ENCODE assay signal across 29 mouse cellular contexts in genomic region chr12:105354772-105355171, GRCm38 (mm10). TPM values are rescaled to one million over a fixed set of nuclear protein-coding genes. Genes with fewer than 3 reads are reported as not detected.
DNase-seq lines count a peak whose midpoint lies in the region; ATAC-seq and TF ChIP-seq lines count a peak whose summit lies in the region.
"Had no signal": no experiment of that assay in that cellular context is flagged by ENCODE, and none has a peak within 500 bp of the region (broad histone marks: within the 10 kb centered on the region; RNA-seq: fewer than 3 reads in every experiment).

No protein-coding gene starts in this region.

- H3K9ac ChIP-seq in forebrain, embryonic 15.5 days (replicated peaks), result no peak overlapping the region
- no peak overlapping the region for H3K9ac ChIP-seq in forebrain, embryonic 13.5 days
- no peak overlapping the region for H3K9ac ChIP-seq in midbrain, postnatal 0 days (replicated peaks; ENCODE audit: low read length, poor library complexity, severe bottlenecking)
- H3K9ac ChIP-seq in midbrain, embryonic 15.5 days, result no peak overlapping the region
- H3K9ac ChIP-seq: embryonic facial prominence, embryonic 15.5 days; heart, embryonic 15.5 days; hindbrain, embryonic 12.5 days; limb, embryonic 12.5 days; liver, embryonic 15.5 days; lung, embryonic 14.5 days; stomach, embryonic 15.5 days had no signal

- no peak for TF ChIP-seq POLR2A in thymus, adult 2 months (IDR thresholded peaks at IDR 0.05; ENCODE audit: control insufficient read depth, extremely low read depth, insufficient read depth, low read length, poor library complexity)

- WGBS in forebrain, embryonic 15.5 days, result 83% methylated on average over 8 of the region's 8 CpGs
- 90% methylated on average over 8 of the region's 8 CpGs for WGBS in forebrain, embryonic 13.5 days
- WGBS in midbrain, postnatal 0 days, result 86% methylated on average over 8 of the region's 8 CpGs
- WGBS in midbrain, embryonic 15.5 days, result 80% methylated on average over 8 of the region's 8 CpGs
- 83% methylated on average over 8 of the region's 8 CpGs for WGBS in thymus, adult 2 months

- TF ChIP-seq CTCF in midbrain, postnatal 0 days (IDR thresholded peaks at IDR 0.05), result peak; percentile 34; the same call in 1 of the 2 replicates
- no peak for TF ChIP-seq CTCF in thymus, adult 2 months (IDR thresholded peaks at IDR 0.05; ENCODE audit: borderline replicate concordance, control insufficient read depth, extremely low read depth, insufficient read depth, low read length, poor library complexity)

- H3K4me1 ChIP-seq in forebrain, embryonic 15.5 days, result peaks cover 9% of the 10 kb centered on the region
- H3K4me1 ChIP-seq in forebrain, embryonic 13.5 days, result peaks cover 6% of the 10 kb centered on the region
- H3K4me1 ChIP-seq in midbrain, postnatal 0 days (ENCODE audit: insufficient read depth, low read length), result no peaks in the 10 kb centered on the region; the same call in 1 of the 2 replicates
- H3K4me1 ChIP-seq in midbrain, embryonic 15.5 days, result peaks cover 13% of the 10 kb centered on the region
- H3K4me1 ChIP-seq in thymus, adult 2 months (replicated peaks; ENCODE audit: control insufficient read depth, insufficient read depth, low read length), result no peaks in the 10 kb centered on the region
- H3K4me1 ChIP-seq: embryonic facial prominence, embryonic 15.5 days; heart, embryonic 15.5 days; liver, embryonic 15.5 days; stomach, embryonic 15.5 days had no signal

- no peaks in the 10 kb centered on the region for H3K36me3 ChIP-seq in forebrain, embryonic 15.5 days
- no peaks in the 10 kb centered on the region for H3K36me3 ChIP-seq in forebrain, embryonic 13.5 days (ENCODE audit: poor library complexity, severe bottlenecking)
- H3K36me3 ChIP-seq in midbrain, postnatal 0 days (ENCODE audit: insufficient read depth, low read length), result no peaks in the 10 kb centered on the region
- H3K36me3 ChIP-seq in midbrain, embryonic 15.5 days (replicated peaks), result no peaks in the 10 kb centered on the region
- H3K36me3 ChIP-seq in thymus, adult 2 months (ENCODE audit: control insufficient read depth, insufficient read depth, low read length), result no peaks in the 10 kb centered on the region
- H3K36me3 ChIP-seq: embryonic facial prominence, embryonic 10.5 days; embryonic facial prominence, embryonic 15.5 days; heart, embryonic 15.5 days; hindbrain, embryonic 12.5 days; limb, embryonic 12.5 days; liver, embryonic 15.5 days; stomach, embryonic 15.5 days had no signal

- ATAC-seq in forebrain, embryonic 15.5 days (replicated peaks), result 0 out of 2 replicates have a peak, but pooled peaks have one; percentile 2
- no peak for ATAC-seq in forebrain, embryonic 13.5 days
- ATAC-seq in midbrain, postnatal 0 days (ENCODE audit: low FRiP score), result no peak
- no peak for ATAC-seq in midbrain, embryonic 15.5 days (replicated peaks)
- ATAC-seq: activated CD4-positive, CD25-positive, alpha-beta regulatory T cell, adult 4 months; intestine, embryonic 16.5 days had no signal

- no peaks in the 10 kb centered on the region for H3K27me3 ChIP-seq in forebrain, embryonic 15.5 days
- H3K27me3 ChIP-seq in forebrain, embryonic 13.5 days, result no peaks in the 10 kb centered on the region
- no peaks in the 10 kb centered on the region for H3K27me3 ChIP-seq in midbrain, postnatal 0 days (ENCODE audit: insufficient read depth, low read length)
- no peaks in the 10 kb centered on the region for H3K27me3 ChIP-seq in midbrain, embryonic 15.5 days (replicated peaks)
- no peaks in the 10 kb centered on the region for H3K27me3 ChIP-seq in thymus, adult 2 months (ENCODE audit: control insufficient read depth, insufficient read depth, low read length)
- H3K27me3 ChIP-seq: embryonic facial prominence, embryonic 15.5 days; hindbrain, embryonic 12.5 days; limb, embryonic 12.5 days; liver, embryonic 15.5 days; stomach, embryonic 15.5 days had no signal

- H3K9me3 ChIP-seq in forebrain, embryonic 15.5 days, result no peaks in the 10 kb centered on the region
- H3K9me3 ChIP-seq in forebrain, embryonic 13.5 days (replicated peaks), result no peaks in the 10 kb centered on the region
- no peaks in the 10 kb centered on the region for H3K9me3 ChIP-seq in midbrain, postnatal 0 days (ENCODE audit: low read length)
- H3K9me3 ChIP-seq in midbrain, embryonic 15.5 days, result no peaks in the 10 kb centered on the region
- H3K9me3 ChIP-seq: embryonic facial prominence, embryonic 10.5 days; embryonic facial prominence, embryonic 15.5 days; heart, embryonic 15.5 days; hindbrain, embryonic 12.5 days; limb, embryonic 12.5 days; liver, embryonic 15.5 days; stomach, embryonic 15.5 days had no signal

- H3K4me2 ChIP-seq in forebrain, embryonic 15.5 days (replicated peaks), result no peak overlapping the region
- H3K4me2 ChIP-seq in forebrain, embryonic 13.5 days, result no peak overlapping the region
- no peak overlapping the region for H3K4me2 ChIP-seq in midbrain, postnatal 0 days (ENCODE audit: low read depth, low read length, poor library complexity, severe bottlenecking)
- no peak overlapping the region for H3K4me2 ChIP-seq in midbrain, embryonic 15.5 days
- H3K4me2 ChIP-seq: embryonic facial prominence, embryonic 15.5 days; heart, embryonic 15.5 days; hindbrain, embryonic 12.5 days; limb, embryonic 12.5 days; liver, embryonic 15.5 days; lung, embryonic 14.5 days; stomach, embryonic 15.5 days had no signal

- H3K27ac ChIP-seq in forebrain, embryonic 15.5 days (replicated peaks), result no peak overlapping the region
- no peak overlapping the region for H3K27ac ChIP-seq in forebrain, embryonic 13.5 days
- H3K27ac ChIP-seq in midbrain, postnatal 0 days (ENCODE audit: low read depth, low read length), result no peak overlapping the region
- H3K27ac ChIP-seq in midbrain, embryonic 15.5 days, result no peak overlapping the region
- H3K27ac ChIP-seq in thymus, adult 2 months (ENCODE audit: control insufficient read depth, insufficient read depth, low read length), result no peak overlapping the region
- H3K27ac ChIP-seq: embryonic facial prominence, embryonic 10.5 days; embryonic facial prominence, embryonic 15.5 days; heart, embryonic 15.5 days; hindbrain, embryonic 12.5 days; limb, embryonic 12.5 days; liver, embryonic 15.5 days; stomach, embryonic 15.5 days had no signal

- DNase-seq in cerebellum, adult 11-12 months, result peak; percentile 39
- no peak for DNase-seq in cerebellum, adult 9-10 months
- DNase-seq in midbrain, postnatal 0 days (ENCODE audit: low spot score), result no peak
- no peak for DNase-seq in gastrocnemius, postnatal 10 days
- no peak for DNase-seq in thymus, adult 2 months
- DNase-seq: adrenal gland, adult 2 months; kidney, adult 9 months; kidney, postnatal 10 days; lung, embryonic 14.5 days; lung, postnatal 14 days; thymus, adult 18-20 months; thymus, postnatal 36 days had no signal

- no peak overlapping the region for H3K4me3 ChIP-seq in forebrain, embryonic 15.5 days
- H3K4me3 ChIP-seq in forebrain, embryonic 13.5 days, result no peak overlapping the region
- no peak overlapping the region for H3K4me3 ChIP-seq in midbrain, postnatal 0 days (ENCODE audit: low read depth, low read length)
- no peak overlapping the region for H3K4me3 ChIP-seq in midbrain, embryonic 15.5 days
- H3K4me3 ChIP-seq in thymus, adult 2 months (ENCODE audit: control insufficient read depth, insufficient read depth, low read length), result no peak overlapping the region
- H3K4me3 ChIP-seq: embryonic facial prominence, embryonic 10.5 days; embryonic facial prominence, embryonic 15.5 days; heart, embryonic 15.5 days; hindbrain, embryonic 12.5 days; limb, embryonic 12.5 days; liver, embryonic 15.5 days; stomach, embryonic 15.5 days had no signal

RNA-seq across cellular contexts. Expression of gene Tunar, which starts 21.1 kb away (rescaled TPM):
- polyA plus RNA-seq in forebrain, embryonic 15.5 days (2015; fragmentation: Nextera tagmentation; extraction: Ambion mirVana), result 5.0 and 5.4 TPM in 2 replicates
- polyA plus RNA-seq in forebrain, embryonic 13.5 days (2015; fragmentation: Nextera tagmentation; extraction: Ambion mirVana), result 2.0 and 2.7 TPM in 2 replicates
- 29.1 and 34.7 TPM in 2 replicates for total RNA-seq in midbrain, postnatal 0 days (2014; rRNA removed)
- polyA plus RNA-seq in midbrain, postnatal 0 days (2015; fragmentation: Nextera tagmentation; extraction: Ambion mirVana), result 22.7 and 22.8 TPM in 2 replicates
- polyA plus RNA-seq in midbrain, embryonic 15.5 days (2015; fragmentation: Nextera tagmentation; extraction: Ambion mirVana), result 17.8 and 18.6 TPM in 2 replicates
- not detected for total RNA-seq in gastrocnemius, postnatal 10 days (2021)
- 0.05 TPM in 1 of 2 replicates, not detected in the other for polyA plus RNA-seq in thymus, adult 2 months (2012; rRNA removed)
- total RNA-seq: gastrocnemius, postnatal 14 days; granulocyte monocyte progenitor cell, adult 5-6 weeks; heart, postnatal 25 days; liver, adult 2 months; neutrophil, adult 5-6 weeks had no signal
- polyA plus RNA-seq: activated CD4-positive, CD25-positive, alpha-beta regulatory T cell, adult 4 months; heart, embryonic 15.5 days; liver, adult 2 months had no signal
